Mouse (Mus musculus) adrenal gland, adult 18-20 months (tissue): ENCODE measurements around the gene Chek2. TPM values are rescaled to one million over a fixed set of nuclear protein-coding genes. Genes with fewer than 3 reads are reported as not detected.

Experiments used
- DNase-seq, 2 experiments: peaks; one replicate each; pipeline ENCODE4 v3.0.0; 2021 to 2022; ENCODE audit warnings: low spot score in 2 of 2
- total RNA-seq, 2 experiments: library from RNA; stranded (reverse); gene quantifications; 1 replicate in 1 of 2; 2 replicates in 1 of 2; pipeline ENCODE4 v1.2.3; 2021

Chek2 gene
- total RNA-seq, 2 experiments from 2014 or later, result 1.9 to 2.6 TPM

GRCm38 (mm10) chr5:110898169-110898568, 58.4 kb downstream of the Chek2 start:
- no peak for DNase-seq

GRCm38 (mm10) chr5:110898785-110899184, 59.0 kb downstream of the Chek2 start:
- DNase-seq, result no peak

GRCm38 (mm10) chr5:110900331-110900730, 60.6 kb downstream of the Chek2 start:
- no peak for DNase-seq

GRCm38 (mm10) chr5:110906708-110907107, 66.9 kb downstream of the Chek2 start:
- DNase-seq, result no peak

GRCm38 (mm10) chr5:110908879-110909278, 69.1 kb downstream of the Chek2 start:
- no peak for DNase-seq

- no peak for DNase-seq
Observed at GRCm38 (mm10) chr5:110909955-110910589, 70.3 kb downstream of the Chek2 start.

- no peak for DNase-seq
Observed at GRCm38 (mm10) chr5:110914859-110915258, 75.1 kb downstream of the Chek2 start.

- DNase-seq, result no peak
Observed at GRCm38 (mm10) chr5:110916241-110916640, 76.5 kb downstream of the Chek2 start.

- DNase-seq, result no peak
Observed at GRCm38 (mm10) chr5:110919541-110919940, 79.8 kb downstream of the Chek2 start.

GRCm38 (mm10) chr5:110923336-110923735, 83.6 kb downstream of the Chek2 start:
- peak in 1 of 2 experiments; percentile 5 for DNase-seq

Other genes with a start within 250 kb of the Chek2 start
- 10 to 100 TPM; 18.9 to 19.1 TPM for gene Noc4l, start 186.6 kb upstream of the Chek2 start, total RNA-seq
- gene Ddx51, start 186.5 kb upstream of the Chek2 start, total RNA-seq, result 10 to 100 TPM; 16.8 to 23.7 TPM
- 10 to 100 TPM; 66.1 to 82.2 TPM for gene Ep400, start 69.3 kb upstream of the Chek2 start, total RNA-seq
- 10 to 100 TPM; 36.4 to 47.3 TPM for gene Pus1, start 59.3 kb upstream of the Chek2 start, total RNA-seq
- 10 to 100 TPM; 39.6 to 50.7 TPM for gene Ulk1, start 29.9 kb upstream of the Chek2 start, total RNA-seq
- 10 to 100 TPM; 13.9 to 14.9 TPM for gene Hscb, start 202 bp upstream of the Chek2 start, total RNA-seq
- gene Ttc28, start 39.8 kb downstream of the Chek2 start, total RNA-seq, result 10 to 100 TPM; 15.4 to 20.2 TPM